Mouse (Mus musculus) heart, embryonic 14.5 days (tissue): Measurements from ENCODE around the gene Hist2h3b. TPM values are rescaled to one million over a fixed set of nuclear protein-coding genes. Genes with fewer than 3 reads are reported as not detected.

Experiments used
- microRNA-seq: library from miRNA; unstranded; fragments of <30 nt; microRNA quantifications from one replicate; pipeline ENCODE4, GENCODE M21; 2016
- polyA plus RNA-seq: library from polyadenylated mRNA; unstranded; fragments of >200 nt; fragmentation: Nextera tagmentation; extraction: Ambion mirVana; gene quantifications from 2 replicates; pipeline ENCODE4 v1.2.1, GENCODE M21; 2014

Hist2h3b gene
- polyA plus RNA-seq, 1 experiment from 2014 or later: 32.0 TPM

Small RNA genes lying within 50 kb of the gene (microRNA-seq; reads per million reads assigned to microRNA genes)
- not detected for gene Gm44492
- not detected for gene Gm47311
- not detected for gene Gm47313

Other genes with a start within 250 kb of the Hist2h3b start
- gene Vps45, start 210.2 kb upstream of the Hist2h3b start, polyA plus RNA-seq: 22.8 and 24.4 TPM in 2 replicates
- 12.6 and 16.2 TPM in 2 replicates for gene Otud7b, start 164.1 kb upstream of the Hist2h3b start, polyA plus RNA-seq
- gene Mtmr11, start 106.7 kb upstream of the Hist2h3b start, polyA plus RNA-seq: 7.7 and 7.9 TPM in 2 replicates
- gene Sf3b4, start 96.3 kb upstream of the Hist2h3b start, polyA plus RNA-seq: 83.7 and 88.8 TPM in 2 replicates
- 10.8 and 12.0 TPM in 2 replicates for gene Sv2a, start 87.5 kb upstream of the Hist2h3b start, polyA plus RNA-seq
- gene Bola1, start 48.9 kb upstream of the Hist2h3b start, polyA plus RNA-seq: 50.2 and 56.1 TPM in 2 replicates
- 1.3 TPM in 1 of 2 replicates, not detected in the other for gene Hist2h2ab, start 48.8 kb upstream of the Hist2h3b start, polyA plus RNA-seq
- gene Hist2h2ac, start 47.8 kb upstream of the Hist2h3b start, polyA plus RNA-seq: 3.2 and 4.7 TPM in 2 replicates
- 6.8 and 7.6 TPM in 2 replicates for gene Hist2h2be, start 47.5 kb upstream of the Hist2h3b start, polyA plus RNA-seq
- gene Hist2h3c2, start 29.5 kb upstream of the Hist2h3b start, polyA plus RNA-seq: 3.2 and 6.4 TPM in 2 replicates
- 34.6 and 35.8 TPM in 2 replicates for gene Hist2h2aa2, start 28.4 kb upstream of the Hist2h3b start, polyA plus RNA-seq
- 22.5 and 26.3 TPM in 2 replicates for gene Hist2h2aa1, start 23.2 kb upstream of the Hist2h3b start, polyA plus RNA-seq
- gene Hist2h3c1, start 22.0 kb upstream of the Hist2h3b start, polyA plus RNA-seq: 1.2 TPM in 1 of 2 replicates, not detected in the other
- 3.4 and 5.0 TPM in 2 replicates for gene Hist2h4, start 5.3 kb upstream of the Hist2h3b start, polyA plus RNA-seq
- 4.0 and 7.9 TPM in 2 replicates for gene Hist2h2bb, start 1.1 kb downstream of the Hist2h3b start, polyA plus RNA-seq
- gene Fcgr1, start 25.3 kb downstream of the Hist2h3b start, polyA plus RNA-seq: 2.1 and 3.2 TPM in 2 replicates
- 0.66 and 1.0 TPM in 2 replicates for gene BC107364, start 183.7 kb downstream of the Hist2h3b start, polyA plus RNA-seq